Mouse (Mus musculus) cerebellum, adult 2 months (tissue): Measurements from ENCODE around the gene Spesp1.

Experiments
- CTCF ChIP-seq: fragments of 200-500 bp; IDR thresholded peaks from 2 replicates; pipeline ENCODE4 v1.5.1; 2011; ENCODE audit warnings: low read depth, mild to moderate bottlenecking, control low read depth, low read length, moderate library complexity, borderline replicate concordance; ENCODE audit not compliant: insufficient read depth
- POLR2A ChIP-seq: fragments of 200-500 bp; IDR thresholded peaks from 2 replicates; pipeline ENCODE4 v1.6.1; 2011; ENCODE audit warnings: low read length, control low read depth, borderline replicate concordance; ENCODE audit not compliant: insufficient read depth

- TF ChIP-seq POLR2A (no peak), CTCF (no peak)
These were observed 5.1 kb downstream of the Spesp1 start for GRCm38 (mm10) chr9:62276899-62277298.
